Mouse (Mus musculus) limb, embryonic 12.5 days (tissue): ENCODE measurements around the gene Pxk. TPM values are rescaled to one million over a fixed set of nuclear protein-coding genes. Genes with fewer than 3 reads are reported as not detected.

Source experiments
- ATAC-seq: fragments of 200-750 bp; cut with Nextera tagmentation; 2 replicates; pipeline ENCODE4 v1.8.0; 2017; ENCODE audit warnings: low read depth, moderate TSS enrichment; ENCODE audit not compliant: insufficient number of reproducible peaks, insufficient read depth, low FRiP score, low TSS enrichment
- H3K27ac ChIP-seq: fragments of 300-500 bp; sonication (generic); 2 replicates; pipeline ENCODE4 v1.5.1; 2016; ENCODE audit warnings: mild to moderate bottlenecking, moderate library complexity
- H3K27me3 ChIP-seq: fragments of 300-500 bp; sonication (generic); 2 replicates; pipeline ENCODE4 v1.6.1; 2016; ENCODE audit warnings: mild to moderate bottlenecking, moderate library complexity
- H3K36me3 ChIP-seq: fragments of 300-500 bp; sonication (generic); 2 replicates; pipeline ENCODE4 v1.6.1; 2016; ENCODE audit warnings: mild to moderate bottlenecking, moderate library complexity
- H3K4me1 ChIP-seq: fragments of 300-500 bp; sonication (generic); replicated peaks from 2 replicates; pipeline ENCODE4 v1.6.1; 2016
- H3K4me2 ChIP-seq: fragments of 300-500 bp; sonication (generic); 2 replicates; pipeline ENCODE4 v1.6.1; 2016; ENCODE audit warnings: mild to moderate bottlenecking, moderate library complexity
- H3K4me3 ChIP-seq: fragments of 300-500 bp; sonication (generic); replicated peaks from 2 replicates; pipeline ENCODE4 v1.5.1; 2016; ENCODE audit warnings: mild to moderate bottlenecking
- H3K9ac ChIP-seq: fragments of 300-500 bp; sonication (generic); replicated peaks from 2 replicates; pipeline ENCODE4 v1.6.1; 2016; ENCODE audit warnings: mild to moderate bottlenecking, moderate library complexity
- H3K9me3 ChIP-seq: fragments of 300-500 bp; sonication (generic); 2 replicates; pipeline ENCODE4 v1.6.1; 2016; ENCODE audit warnings: mild to moderate bottlenecking, moderate library complexity
- WGBS: fragments of 180-500 bp; shearing (Covaris S2); methylation state at CpG from one replicate; pipeline ENCODE4 v1.1.7; 2016; 5-methylcytosine and 5-hydroxymethylcytosine counted together
- polyA plus RNA-seq: library from polyadenylated mRNA; unstranded; fragments of >200 nt; fragmentation: Nextera tagmentation; extraction: Ambion mirVana; gene quantifications from 2 replicates; pipeline ENCODE4 v1.2.1, GENCODE M21; 2016

The Pxk gene
- polyA plus RNA-seq, result 22.8 and 23.0 TPM in 2 replicates

DNA sequence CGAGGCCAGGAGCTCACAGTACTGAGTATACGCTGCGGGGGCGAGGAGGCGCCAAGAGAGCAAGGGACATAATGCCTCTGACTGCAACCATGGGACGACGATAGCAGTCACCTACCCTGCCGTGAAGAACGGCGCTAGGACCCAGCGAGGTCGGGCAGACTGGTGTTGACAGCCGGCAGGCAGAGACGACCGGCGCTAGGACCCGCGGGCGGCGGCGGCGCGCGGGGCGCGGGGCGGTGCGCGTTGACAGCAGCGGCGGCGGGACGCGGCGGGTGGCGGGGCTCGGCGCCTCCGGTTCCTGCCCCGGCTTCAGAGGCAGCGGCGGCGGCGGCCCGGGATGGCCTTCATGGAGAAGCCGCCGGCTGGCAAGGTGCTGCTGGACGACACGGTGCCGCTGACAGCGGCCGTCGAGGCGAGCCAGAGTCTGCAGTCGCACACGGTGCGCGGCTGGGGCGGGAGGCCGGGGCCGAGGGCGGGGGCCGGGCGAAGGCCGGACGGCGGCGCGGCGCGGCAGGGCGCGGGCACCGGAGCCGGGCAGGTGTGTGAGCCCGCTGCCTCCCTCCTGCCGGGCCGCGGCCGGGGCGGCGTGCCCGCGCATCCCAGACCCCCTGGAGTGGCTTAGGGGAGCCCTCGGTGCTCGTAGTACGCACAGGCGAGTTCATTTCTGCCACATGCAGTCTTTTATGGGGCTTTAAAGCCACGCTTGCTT, at the start of gene Pxk:
Pxk (plus strand) TSS at position 234 of the 709 bp plus-strand sequence.
- peak; percentile 92 for ATAC-seq
- no peaks in the 10 kb centered on the region for H3K9me3 ChIP-seq
- 1% methylated on average over 88 of the region's 89 CpGs for WGBS
- H3K9ac ChIP-seq, result peak within 1 kb of the TSS; percentile 69
- H3K4me1 ChIP-seq, result peaks cover 8% of the 10 kb centered on the region
- H3K27me3 ChIP-seq, result no peaks in the 10 kb centered on the region
- H3K4me2 ChIP-seq, result peak within 1 kb of the TSS; percentile 65
- H3K36me3 ChIP-seq, result no peaks in the 10 kb centered on the region
- H3K4me3 ChIP-seq, result peak within 1 kb of the TSS; percentile 86
- H3K27ac ChIP-seq, result peak within 1 kb of the TSS; percentile 69

DNA sequence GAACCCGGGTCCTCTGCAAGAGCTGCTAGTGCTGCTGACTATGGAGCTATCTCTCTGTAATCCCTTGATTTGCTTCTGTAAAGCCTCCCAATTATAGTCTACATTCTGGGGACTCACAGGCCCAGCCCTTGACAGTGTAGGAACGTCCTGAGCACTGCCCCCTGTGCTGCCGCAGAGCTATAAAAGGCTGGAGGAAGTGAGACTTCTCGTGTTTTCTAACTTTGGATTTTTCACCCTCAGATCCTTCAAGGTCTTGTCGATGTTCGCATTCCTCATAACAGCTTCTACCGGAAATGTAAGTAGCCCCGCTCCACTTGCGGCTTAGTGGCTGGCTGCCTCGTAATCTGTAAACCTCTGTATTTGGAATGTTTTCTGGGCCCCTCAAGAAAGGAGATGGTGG, 48.7 kb upstream of the Pxk start:
- Histone ChIP-seq H3K36me3 (peaks cover 65% of the 10 kb centered on the region), H3K27me3 (no peaks in the 10 kb centered on the region), H3K9ac (no peak overlapping the region), H3K27ac (no peak overlapping the region), H3K4me3 (no peak overlapping the region), H3K4me1 (peaks cover 5% of the 10 kb centered on the region; the same call in 1 of the 2 replicates), H3K9me3 (no peaks in the 10 kb centered on the region), H3K4me2 (no peak overlapping the region)
- 87% methylated on average over 10 of the region's 10 CpGs for WGBS
- ATAC-seq, result no peak

DNA sequence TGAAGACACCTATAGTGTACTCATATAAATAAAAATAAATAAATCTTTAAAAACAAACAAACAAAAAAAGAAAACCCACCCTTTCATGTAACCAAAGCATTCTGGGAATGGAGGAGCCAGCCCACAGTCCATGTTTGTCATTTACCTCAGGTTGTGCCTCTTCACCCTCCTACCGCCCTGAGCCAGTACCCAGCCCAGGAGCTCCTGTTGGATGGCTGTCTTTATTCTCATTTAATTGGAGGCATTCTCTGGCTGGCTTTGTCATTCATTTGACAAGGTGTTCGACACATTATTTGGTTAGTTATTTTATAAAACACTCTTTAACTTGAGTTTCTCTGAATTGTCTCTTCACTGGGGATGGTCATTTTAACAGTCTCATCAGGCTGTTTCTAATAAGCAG, 46.1 kb upstream of the Pxk start:
- ATAC-seq, result no peak
- no peak overlapping the region for H3K27ac ChIP-seq
- H3K36me3 ChIP-seq, result peaks cover 55% of the 10 kb centered on the region
- 87% methylated on average over 2 of the region's 2 CpGs for WGBS
- H3K27me3 ChIP-seq, result no peaks in the 10 kb centered on the region
- H3K4me2 ChIP-seq, result no peak overlapping the region
- H3K9me3 ChIP-seq, result no peaks in the 10 kb centered on the region
- H3K9ac ChIP-seq, result no peak overlapping the region
- H3K4me3 ChIP-seq, result no peak overlapping the region
- H3K4me1 ChIP-seq, result peaks cover 13% of the 10 kb centered on the region

DNA sequence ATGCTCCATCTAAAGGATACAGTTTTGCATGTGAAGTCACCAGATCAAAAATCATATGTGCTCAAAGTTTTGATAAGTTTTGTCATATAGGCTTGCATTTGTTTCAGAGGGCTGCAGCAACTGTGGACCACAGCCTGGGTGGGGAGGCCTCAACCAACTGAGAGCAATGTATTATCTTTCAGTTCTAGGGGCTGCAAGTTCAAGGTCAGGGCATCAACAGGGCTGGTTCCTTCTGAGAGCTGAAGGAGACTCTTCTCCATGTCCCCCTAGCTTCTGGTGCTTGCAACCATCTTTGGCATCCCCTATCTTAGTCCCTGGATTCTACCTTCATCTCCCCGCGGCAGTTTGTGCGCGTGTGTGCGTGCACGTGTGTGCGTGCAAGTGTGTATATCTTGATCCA, 45.4 kb upstream of the Pxk start:
- WGBS, result 100% methylated on average over 7 of the region's 7 CpGs
- no peak for ATAC-seq
- H3K4me3 ChIP-seq, result no peak overlapping the region
- H3K27me3 ChIP-seq, result no peaks in the 10 kb centered on the region
- H3K4me2 ChIP-seq, result no peak overlapping the region
- peaks cover 50% of the 10 kb centered on the region for H3K36me3 ChIP-seq
- no peaks in the 10 kb centered on the region for H3K9me3 ChIP-seq
- no peak overlapping the region for H3K27ac ChIP-seq
- H3K4me1 ChIP-seq, result peaks cover 15% of the 10 kb centered on the region
- H3K9ac ChIP-seq, result no peak overlapping the region

GRCm38 (mm10) chr14:8054310-8055102, 43.5 kb upstream of the Pxk start:
- Histone ChIP-seq H3K4me1 (peaks cover 15% of the 10 kb centered on the region), H3K4me3 (no peak overlapping the region), H3K27ac (no peak overlapping the region)

DNA sequence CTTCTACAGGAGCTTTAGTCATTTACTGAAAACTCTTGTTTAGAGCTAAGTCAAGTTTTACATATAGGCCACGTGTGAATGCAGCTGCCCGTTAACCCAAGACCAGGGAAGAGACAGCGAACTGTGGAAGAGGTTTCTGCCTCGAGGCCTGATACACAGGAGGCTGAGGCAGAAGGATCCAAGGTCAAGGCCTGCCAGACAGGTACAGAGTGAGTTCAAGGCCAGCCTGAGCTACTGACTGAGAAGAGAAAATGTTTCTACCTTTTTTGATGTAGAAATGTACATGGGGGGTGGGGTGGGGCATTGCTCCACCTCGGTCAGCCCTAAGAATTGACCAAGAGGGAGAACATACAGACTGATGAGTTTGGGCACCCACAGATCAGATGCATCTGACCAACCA, 41.9 kb upstream of the Pxk start:
- Histone ChIP-seq H3K27ac (no peak overlapping the region), H3K36me3 (peaks cover 20% of the 10 kb centered on the region; the same call in 1 of the 2 replicates), H3K9ac (no peak overlapping the region), H3K4me2 (no peak overlapping the region), H3K9me3 (no peaks in the 10 kb centered on the region), H3K4me3 (no peak overlapping the region), H3K27me3 (no peaks in the 10 kb centered on the region), H3K4me1 (peaks cover 15% of the 10 kb centered on the region)
- WGBS, result 86% methylated on average over 5 of the region's 5 CpGs
- ATAC-seq, result no peak

More at GRCm38 (mm10) chr14:8054310-8055102, 43.5 kb upstream of the Pxk start:
- no peak overlapping the region for H3K4me2 ChIP-seq
- WGBS, result 32% methylated on average over 17 of the region's 17 CpGs
- no peaks in the 10 kb centered on the region for H3K9me3 ChIP-seq
- no peak overlapping the region for H3K9ac ChIP-seq
- peaks cover 35% of the 10 kb centered on the region for H3K36me3 ChIP-seq
- peak; percentile 26; the same call in 1 of the 2 replicates for ATAC-seq
- no peaks in the 10 kb centered on the region for H3K27me3 ChIP-seq

GRCm38 (mm10) chr14:8059938-8060337, 38.1 kb upstream of the Pxk start:
- no peaks in the 10 kb centered on the region for H3K27me3 ChIP-seq
- H3K9ac ChIP-seq, result no peak overlapping the region
- peaks cover 18% of the 10 kb centered on the region for H3K4me1 ChIP-seq
- H3K36me3 ChIP-seq, result peaks cover 3% of the 10 kb centered on the region; the same call in 1 of the 2 replicates
- H3K9me3 ChIP-seq, result no peaks in the 10 kb centered on the region
- 92% methylated on average over 7 of the region's 7 CpGs for WGBS
- ATAC-seq, result no peak
- no peak overlapping the region for H3K27ac ChIP-seq
- H3K4me3 ChIP-seq, result no peak overlapping the region
- H3K4me2 ChIP-seq, result no peak overlapping the region

DNA sequence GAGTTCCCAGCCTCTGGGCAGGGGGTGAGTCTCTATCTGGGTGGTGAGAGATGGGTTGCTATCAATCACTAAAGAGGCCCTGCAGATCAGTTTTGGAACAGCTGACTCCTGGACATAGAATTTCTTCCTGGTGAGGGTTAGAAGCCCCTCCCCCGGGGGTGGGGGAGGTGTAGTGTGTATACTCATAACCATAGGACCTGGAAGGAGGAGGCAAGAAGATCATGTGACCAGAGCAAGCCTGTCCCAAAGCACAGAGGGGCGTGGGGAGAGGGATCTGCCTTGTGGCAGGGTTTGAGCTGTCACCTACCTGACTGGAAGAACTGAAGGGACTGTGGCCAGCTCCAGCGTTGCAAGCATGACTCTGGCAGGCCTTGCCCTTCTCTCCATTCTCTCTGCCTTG, 35.9 kb upstream of the Pxk start:
- peak; percentile 66; the same call in 1 of the 2 replicates for ATAC-seq
- H3K27me3 ChIP-seq, result no peaks in the 10 kb centered on the region
- H3K9me3 ChIP-seq, result no peaks in the 10 kb centered on the region
- H3K4me3 ChIP-seq, result no peak overlapping the region
- H3K36me3 ChIP-seq, result no peaks in the 10 kb centered on the region
- peak overlapping the region; percentile 73; the same call in 1 of the 2 replicates for H3K27ac ChIP-seq
- H3K4me2 ChIP-seq, result no peak overlapping the region
- peaks cover 13% of the 10 kb centered on the region for H3K4me1 ChIP-seq
- H3K9ac ChIP-seq, result no peak overlapping the region
- WGBS, result 30% methylated on average over 3 of the region's 3 CpGs

- Histone ChIP-seq H3K9me3 (no peaks in the 10 kb centered on the region), H3K4me3 (no peak overlapping the region), H3K4me2 (no peak overlapping the region), H3K27me3 (no peaks in the 10 kb centered on the region), H3K36me3 (no peaks in the 10 kb centered on the region), H3K27ac (peak overlapping the region; percentile 73), H3K9ac (no peak overlapping the region), H3K4me1 (peaks cover 13% of the 10 kb centered on the region)
- 48% methylated on average over 3 of the region's 3 CpGs for WGBS
- no peak for ATAC-seq
Measured at GRCm38 (mm10) chr14:8062537-8063301, 35.3 kb upstream of the Pxk start.

- Histone ChIP-seq H3K9ac (no peak overlapping the region), H3K9me3 (no peaks in the 10 kb centered on the region), H3K27me3 (no peaks in the 10 kb centered on the region), H3K4me2 (no peak overlapping the region), H3K4me1 (peaks cover 13% of the 10 kb centered on the region), H3K36me3 (no peaks in the 10 kb centered on the region), H3K4me3 (no peak overlapping the region), H3K27ac (0 out of 2 replicates have a peak overlapping the region, but pooled peaks have one; percentile 24)
- WGBS, result 88% methylated on average over 8 of the region's 8 CpGs
- no peak for ATAC-seq
Measured at GRCm38 (mm10) chr14:8063835-8064785, 33.9 kb upstream of the Pxk start.
